Mouse (Mus musculus) embryo, embryonic 11 days (tissue): ENCODE results near the gene Masp1.

Source experiments
- DNase-seq: peaks from one replicate; pipeline ENCODE4 v3.0.0-alpha.2; 2015

Gene Masp1

GRCm38 (mm10) chr16:23511166-23511935 lies 9.3 kb downstream of the Masp1 start:
- DNase-seq = no peak

DNA sequence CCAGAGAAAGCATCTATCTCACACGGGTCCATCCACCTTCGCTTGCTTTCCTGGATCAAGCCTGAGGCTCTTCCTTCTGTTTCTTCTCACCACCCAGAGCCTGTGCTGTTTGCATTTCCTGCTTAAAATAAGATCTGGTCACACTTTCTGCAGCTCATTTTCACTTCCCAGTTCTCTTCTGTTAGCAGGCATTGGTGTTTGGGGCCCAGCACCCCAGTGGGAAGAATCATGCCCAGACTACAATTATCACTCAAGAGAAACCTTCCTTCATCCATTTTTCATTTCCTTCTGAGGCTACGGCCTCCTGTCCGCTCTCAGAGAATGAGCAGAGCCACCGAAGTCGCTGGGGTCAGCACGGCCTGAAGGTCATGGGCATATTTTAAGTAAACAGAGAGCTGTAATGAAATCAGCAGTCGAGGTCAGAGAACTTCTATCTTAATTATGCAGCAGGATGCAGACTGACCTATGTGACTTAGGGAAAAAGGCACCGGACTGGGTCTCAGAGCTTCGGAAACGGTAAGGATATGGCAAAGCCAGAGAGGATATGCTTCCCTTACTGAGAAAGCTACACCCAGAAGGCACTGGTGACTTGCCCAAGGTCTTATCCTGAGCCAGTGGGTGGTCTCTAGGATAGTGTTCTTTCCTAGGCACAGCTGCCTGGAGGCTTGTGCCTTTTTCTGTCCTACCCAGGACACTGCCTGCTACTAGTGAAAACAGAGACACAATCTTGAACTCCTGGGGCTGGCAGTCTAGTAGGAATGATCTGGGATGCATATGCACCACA lies 14.5 kb downstream of the Masp1 start:
- DNase-seq = no peak

DNA sequence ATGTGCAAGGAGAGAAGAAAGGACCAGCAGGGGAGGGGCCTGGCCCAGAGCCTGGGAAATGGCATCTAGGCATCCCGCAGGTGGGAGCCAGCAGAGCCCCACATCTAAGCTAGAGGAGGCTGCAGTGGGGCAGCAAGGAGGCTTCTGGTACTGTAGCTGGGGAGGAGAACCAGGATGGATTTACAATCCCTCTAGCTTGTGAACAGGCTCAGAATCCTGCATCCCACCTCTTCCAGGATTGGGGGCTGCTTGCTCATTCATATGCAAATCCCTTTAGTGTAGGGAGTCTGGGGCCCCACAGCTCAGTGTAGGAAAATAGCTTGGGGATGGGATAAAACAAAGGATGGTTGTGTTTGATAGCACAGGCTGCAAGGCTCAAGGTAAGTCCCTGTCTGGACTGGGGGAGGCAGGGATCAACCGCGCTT lies 16.3 kb downstream of the Masp1 start:
- peak; percentile 47 for DNase-seq

DNA sequence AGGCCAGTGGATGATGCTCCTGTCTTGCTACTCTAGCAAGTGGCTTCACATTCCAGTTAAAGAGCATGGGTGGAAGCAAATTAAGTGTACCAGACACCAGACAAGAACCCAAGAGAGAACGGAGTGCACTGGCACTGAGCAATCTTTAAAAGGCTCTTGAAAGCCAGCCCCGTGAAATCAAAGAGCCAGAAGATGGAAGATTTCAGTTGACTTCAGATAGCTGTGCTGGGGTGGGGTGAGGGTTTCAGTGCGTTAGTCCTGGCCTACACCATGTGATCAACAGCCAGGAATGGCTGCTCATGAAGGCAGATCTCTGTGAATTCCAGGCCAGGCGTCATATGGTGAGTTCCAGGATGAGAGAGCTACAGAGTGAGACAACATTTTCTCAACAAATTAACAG lies 17.3 kb downstream of the Masp1 start:
- DNase-seq = no peak

DNA sequence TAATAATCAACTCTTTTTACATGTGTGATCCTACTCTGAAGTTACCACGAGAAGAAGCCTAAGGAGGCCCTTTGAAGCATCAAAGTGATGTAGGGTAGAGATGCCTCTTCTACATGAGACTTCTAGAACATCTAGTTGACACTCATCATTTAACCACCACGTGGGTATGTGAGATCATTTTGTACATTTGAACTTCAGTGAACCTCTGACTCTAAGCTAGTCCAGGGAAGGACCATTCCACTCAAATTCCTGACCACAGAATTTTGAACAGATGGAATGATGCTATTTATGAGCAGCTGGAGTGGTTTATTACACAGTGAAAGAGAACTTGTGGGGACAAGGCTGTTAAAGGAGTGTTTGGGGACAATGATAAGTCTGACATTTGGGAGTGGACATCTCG lies 18.1 kb downstream of the Masp1 start:
- DNase-seq = no peak

GRCm38 (mm10) chr16:23501288-23501687 lies 19.3 kb downstream of the Masp1 start:
- DNase-seq = no peak

- no peak for DNase-seq
Observed at GRCm38 (mm10) chr16:23500558-23500957, 20.1 kb downstream of the Masp1 start.

- no peak for DNase-seq
Observed at GRCm38 (mm10) chr16:23498691-23499131, 21.9 kb downstream of the Masp1 start.

DNA sequence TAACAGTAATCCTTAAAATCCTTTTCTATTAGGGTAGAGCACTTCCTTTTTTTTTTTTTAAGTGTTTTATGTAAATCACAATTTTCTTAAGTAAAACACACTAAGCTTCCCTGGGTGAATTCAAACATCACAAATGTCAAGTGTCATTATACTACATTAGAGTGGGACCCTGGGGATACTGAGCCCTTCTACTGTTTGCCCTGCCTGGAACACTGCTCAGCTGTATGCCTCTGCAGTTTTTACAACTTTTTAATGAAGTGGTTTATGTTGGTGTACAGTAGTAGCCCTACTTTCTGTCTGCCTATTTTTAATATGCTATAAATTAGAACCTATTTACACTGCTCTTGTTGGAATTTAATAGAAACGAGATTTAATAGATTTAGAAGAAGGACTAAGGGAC lies 22.7 kb downstream of the Masp1 start:
- DNase-seq = no peak

DNA sequence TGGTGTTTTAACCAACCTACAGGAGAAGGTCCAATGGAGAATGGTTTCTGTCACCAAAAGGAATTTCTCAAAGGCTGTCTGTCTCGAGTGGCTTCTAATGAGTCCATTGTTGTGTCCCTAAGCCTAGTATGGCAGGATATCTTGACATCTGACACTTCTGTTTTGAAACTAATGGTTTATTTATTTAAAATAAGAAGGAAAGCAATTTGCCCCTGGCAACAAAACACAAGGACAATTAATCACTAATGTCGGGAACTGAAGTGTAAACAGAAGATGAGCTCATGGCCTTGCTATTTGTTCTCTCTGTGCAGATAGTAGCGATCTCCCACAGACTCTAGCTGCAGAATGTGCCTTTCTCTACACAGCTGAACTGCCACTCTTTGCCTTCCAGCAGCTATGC lies 23.2 kb downstream of the Masp1 start:
- peak; percentile 57 for DNase-seq

DNA sequence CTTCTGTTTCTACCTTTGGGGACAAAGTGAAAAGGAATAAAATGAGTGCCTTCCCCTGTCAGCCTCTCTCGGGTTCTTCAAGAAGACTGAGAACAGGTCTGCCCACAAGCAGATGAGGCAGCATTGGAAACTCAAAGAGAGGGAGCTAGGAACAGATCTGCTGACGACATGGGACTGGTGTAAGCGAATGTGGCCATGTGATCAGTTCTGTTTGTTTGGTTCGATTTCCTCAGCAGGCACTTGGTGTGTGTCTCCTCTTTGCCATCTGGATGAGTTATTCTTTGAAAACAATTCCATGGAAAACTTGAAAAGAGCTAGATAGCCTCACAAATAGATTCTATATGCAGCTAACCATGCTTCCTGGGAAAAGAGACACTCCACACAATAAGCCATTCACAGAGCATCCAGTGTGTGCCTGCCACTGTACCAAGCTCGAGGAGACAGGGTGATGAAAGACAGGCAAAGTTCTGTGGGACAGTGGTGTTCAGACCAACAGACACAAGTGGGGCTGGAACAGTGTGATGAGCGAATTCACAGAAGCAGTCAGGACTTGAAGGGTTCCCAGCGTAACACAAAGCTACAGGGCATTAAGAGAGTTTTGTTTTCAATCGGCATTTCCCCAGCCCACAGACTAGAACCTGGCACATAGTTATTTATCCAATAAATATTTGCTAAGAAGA lies 24.2 kb downstream of the Masp1 start:
- no peak for DNase-seq

- no peak for DNase-seq
Observed at GRCm38 (mm10) chr16:23492783-23493182, 27.8 kb downstream of the Masp1 start.

DNA sequence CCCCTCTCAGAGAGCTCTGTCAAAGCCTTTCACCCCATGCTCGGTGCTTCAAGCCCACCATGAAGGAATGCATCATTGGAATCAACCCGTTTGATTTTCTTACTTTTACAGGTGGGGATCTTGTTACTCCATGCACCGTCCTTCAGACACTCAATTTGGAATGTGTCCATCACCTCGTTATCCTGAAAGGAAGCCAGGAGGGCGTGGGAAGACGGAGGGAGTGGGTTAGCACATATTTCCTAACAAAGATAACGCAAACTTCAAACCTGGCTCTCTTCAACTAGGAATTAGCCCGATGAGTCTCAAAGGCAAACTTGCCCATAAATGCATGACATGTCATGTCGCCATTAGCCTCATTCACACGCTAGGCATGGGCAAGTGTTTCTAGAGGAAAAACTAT lies 37.3 kb downstream of the Masp1 start:
- no peak for DNase-seq

DNA sequence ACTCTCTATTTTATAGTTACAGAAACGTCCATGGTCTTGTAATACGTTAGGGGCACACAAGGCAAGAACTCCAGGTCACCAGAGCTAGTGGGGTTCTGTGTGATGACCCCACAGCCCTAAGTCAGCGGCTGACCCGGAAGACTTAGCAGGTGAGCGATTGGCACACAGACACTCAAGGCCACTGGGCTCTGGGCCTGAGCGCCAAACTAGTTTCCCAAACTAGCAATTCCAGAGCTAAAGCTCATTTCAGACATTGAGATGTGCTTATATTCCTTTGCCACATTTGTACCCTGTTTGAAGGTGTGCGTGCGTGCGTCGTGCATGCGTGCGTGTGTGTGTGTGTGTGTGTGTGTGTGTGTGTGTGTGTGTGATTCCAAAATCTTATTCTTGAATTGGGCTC lies 37.8 kb downstream of the Masp1 start:
- no peak for DNase-seq

DNA sequence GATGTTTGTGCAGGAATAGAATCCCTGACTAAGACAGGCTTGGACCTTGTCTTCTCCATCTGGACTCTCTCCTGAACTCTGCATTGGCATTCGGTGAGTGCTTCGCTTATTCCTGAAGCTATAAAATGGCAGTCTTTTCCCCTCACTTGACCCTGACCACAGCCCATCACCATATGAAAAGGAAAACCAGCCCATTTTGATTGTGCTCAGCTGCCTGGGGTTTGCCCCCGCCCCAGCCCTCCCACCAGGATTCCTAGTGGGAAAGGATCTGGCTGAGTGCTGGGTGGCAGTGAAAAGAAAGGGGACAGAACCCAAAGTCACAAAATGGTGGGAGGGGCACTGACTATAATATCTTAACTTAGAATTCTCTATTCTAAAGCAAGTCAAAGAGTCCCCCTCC lies 38.4 kb downstream of the Masp1 start:
- no peak for DNase-seq

GRCm38 (mm10) chr16:23479872-23480603 lies 40.6 kb downstream of the Masp1 start:
- DNase-seq = no peak

- no peak for DNase-seq
Observed at GRCm38 (mm10) chr16:23476598-23476997, 44.0 kb downstream of the Masp1 start.

GRCm38 (mm10) chr16:23475651-23476050 lies 45.0 kb downstream of the Masp1 start:
- DNase-seq = no peak

- no peak for DNase-seq
Observed at GRCm38 (mm10) chr16:23472046-23472445, 48.6 kb downstream of the Masp1 start.

- DNase-seq = no peak
Observed at GRCm38 (mm10) chr16:23471551-23471950, 49.1 kb downstream of the Masp1 start.

- DNase-seq = no peak
Observed at GRCm38 (mm10) chr16:23463671-23464347, 56.8 kb downstream of the Masp1 start.

DNA sequence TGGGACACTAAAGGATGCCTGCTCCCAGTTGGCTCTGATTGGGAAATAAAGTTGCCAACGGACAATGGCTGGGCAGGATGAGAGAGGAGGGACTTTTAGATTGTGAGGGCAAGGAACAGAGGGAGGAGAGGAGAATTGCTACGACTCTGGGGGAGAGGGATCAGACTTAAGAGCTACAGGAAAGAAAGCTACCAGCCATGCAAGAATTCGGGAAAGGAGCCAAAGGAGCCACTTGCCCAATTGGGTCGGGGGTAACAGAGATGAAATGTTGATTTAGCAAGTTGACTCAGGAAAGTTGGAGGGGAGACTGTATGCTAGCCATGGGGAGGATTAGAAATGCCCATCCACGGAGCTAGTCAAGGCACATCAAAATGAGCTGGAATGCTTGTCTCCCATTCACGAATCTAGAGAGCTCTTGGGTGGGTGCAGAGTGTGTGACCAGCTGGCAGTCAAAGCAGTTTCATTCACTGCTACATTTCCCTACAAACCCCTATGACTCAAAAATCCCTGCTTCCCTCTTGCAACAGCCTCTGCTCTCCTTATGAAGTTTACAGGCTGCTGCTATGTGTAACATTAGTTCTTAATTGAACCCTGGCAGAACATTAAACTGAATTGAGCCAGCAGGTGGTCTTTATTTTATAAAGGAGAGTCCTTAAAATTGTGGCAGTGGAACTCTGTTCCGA lies 61.6 kb downstream of the Masp1 start:
- no peak for DNase-seq
